Mouse (Mus musculus) heart, adult 2 months (tissue): ENCODE data around the gene St8sia1.

Experiments used
- CTCF ChIP-seq: fragments of 200-600 bp; IDR thresholded peaks from 2 replicates; pipeline ENCODE4 v1.8.1; 2022; ENCODE audit warnings: antibody characterized with exemption, mild to moderate bottlenecking, moderate library complexity
- POLR2A ChIP-seq: fragments of 200-500 bp; IDR thresholded peaks from 2 replicates; pipeline ENCODE4 v1.6.1; 2011; ENCODE audit warnings: mild to moderate bottlenecking, low read depth, low read length, control low read depth; ENCODE audit not compliant: insufficient read depth

DNA sequence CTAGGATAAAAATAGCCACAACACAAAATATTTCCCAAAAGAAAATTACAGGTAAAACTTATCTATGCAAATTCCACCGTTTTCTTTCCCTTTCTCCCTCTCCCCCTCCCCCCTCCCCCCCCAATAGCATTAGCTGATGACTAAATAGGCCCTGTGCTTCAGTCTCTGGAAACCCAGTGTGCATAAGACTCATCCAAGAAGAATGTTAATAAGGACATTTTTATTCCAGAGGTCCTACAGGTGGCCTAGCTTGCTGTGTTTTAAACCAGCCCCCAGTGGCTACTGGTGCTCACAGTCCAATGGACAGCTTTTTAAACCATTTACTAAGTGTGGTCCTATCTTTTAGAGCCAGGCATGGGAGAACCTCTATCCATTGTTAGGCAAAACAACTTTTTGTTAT is 166.3 kb downstream of the St8sia1 start:
- TF ChIP-seq POLR2A (no peak), CTCF (no peak)
